Mouse (Mus musculus) kidney, postnatal 36 days (tissue): ENCODE data around the gene Gm10639.
"Not testable (repeated sequence)": the region's sequence is repeated elsewhere in the genome, so short reads cannot be mapped to it uniquely, and the experiment has no call there.

Source experiments
- DNase-seq, 2 experiments: peaks; one replicate each; pipeline ENCODE4 v3.0.0; 2021 to 2022; ENCODE audit warnings: mixed read lengths in 2 of 2

Gm10639 gene

GRCm38 (mm10) chr9:78348206-78349004, 58.7 kb downstream of the Gm10639 start:
- peak; percentile 79 to 93 for DNase-seq

DNA sequence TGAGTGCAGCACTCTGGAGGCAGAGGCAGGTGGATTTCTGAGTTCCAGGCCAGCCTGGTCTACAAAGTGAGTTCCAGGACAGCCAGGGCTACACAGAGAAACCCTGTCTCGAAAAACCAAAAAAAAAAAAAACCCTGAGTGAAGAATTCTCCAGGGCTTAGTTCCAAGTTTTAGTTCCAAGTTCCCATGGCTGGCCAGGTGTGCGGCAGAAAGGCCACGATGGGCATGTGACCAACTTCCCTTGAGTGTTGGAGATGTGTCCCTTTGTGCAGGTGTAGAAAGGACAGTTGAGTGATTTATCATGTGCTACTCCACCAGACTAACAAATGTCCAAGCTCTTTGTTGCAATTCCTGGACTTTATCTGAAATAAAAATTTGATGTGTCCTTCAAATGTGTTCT, 59.4 kb downstream of the Gm10639 start:
- DNase-seq: peak; percentile 57 to 63

DNA sequence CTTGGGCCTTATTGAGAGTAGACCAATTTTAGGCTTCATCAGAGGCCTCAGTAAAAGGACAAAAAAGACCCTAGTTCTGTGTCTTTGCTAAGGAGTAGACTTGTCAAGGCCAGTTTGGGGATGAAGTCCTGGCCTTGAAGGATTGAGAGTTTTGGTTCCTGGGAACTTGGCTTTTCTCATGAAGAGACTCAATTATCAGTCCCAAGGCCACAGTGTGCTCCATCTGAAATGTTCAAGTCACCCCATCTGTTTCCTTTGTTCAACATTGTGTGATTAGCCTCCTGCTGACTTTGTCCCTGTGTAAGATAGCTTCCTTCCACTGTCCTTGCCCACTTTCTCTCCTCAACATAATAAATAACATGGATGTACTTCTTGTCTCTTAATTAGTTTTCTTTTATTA, 60.3 kb downstream of the Gm10639 start:
- DNase-seq: not testable (repeated sequence)

- DNase-seq: peak in 1 of 2 experiments; percentile 16
Measured at GRCm38 (mm10) chr9:78351504-78352220, 61.9 kb downstream of the Gm10639 start.
